Mouse (Mus musculus) testis, postnatal 10 days (tissue): Measurements from ENCODE around the gene Galntl5.
A peak's percentile ranks its signal among the peaks of the same experiment; 100 is the strongest.
"Not testable (repeated sequence)": the region's sequence is repeated elsewhere in the genome, so short reads cannot be mapped to it uniquely, and the experiment has no call there.

ENCODE experiments used
- DNase-seq: peaks from one replicate; pipeline ENCODE4 v3.0.0; 2021; ENCODE audit warnings: low spot score

The Galntl5 gene

DNA sequence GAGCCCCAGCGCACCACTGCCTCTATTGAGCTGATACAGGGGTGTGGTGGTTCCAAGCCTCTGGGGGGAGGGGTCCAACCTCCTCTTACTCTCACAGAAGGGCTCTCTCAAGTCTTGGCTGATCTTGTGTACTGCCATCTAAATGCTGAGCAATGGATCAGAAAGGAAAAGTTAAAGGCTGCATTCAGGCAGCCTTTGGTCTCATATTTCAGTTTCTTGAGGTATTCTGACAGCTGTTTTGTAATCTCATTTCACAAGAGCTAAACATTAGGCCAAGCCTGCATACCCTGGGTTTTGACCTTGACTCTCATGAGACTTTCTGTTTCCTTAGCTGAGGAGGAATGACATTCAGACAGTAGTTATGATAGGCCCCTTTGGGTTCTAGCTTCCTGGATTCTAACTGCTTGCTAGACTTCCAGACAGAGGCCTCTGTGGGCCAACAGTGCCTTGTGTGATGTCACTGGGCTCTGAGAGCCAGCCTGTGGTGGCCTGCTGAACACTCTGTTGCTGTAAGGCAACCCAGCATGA, at the start of gene Galntl5:
Gene Galntl5 (plus strand): TSS at position 457 of the 528 bp plus-strand sequence.
- DNase-seq: no peak

DNA sequence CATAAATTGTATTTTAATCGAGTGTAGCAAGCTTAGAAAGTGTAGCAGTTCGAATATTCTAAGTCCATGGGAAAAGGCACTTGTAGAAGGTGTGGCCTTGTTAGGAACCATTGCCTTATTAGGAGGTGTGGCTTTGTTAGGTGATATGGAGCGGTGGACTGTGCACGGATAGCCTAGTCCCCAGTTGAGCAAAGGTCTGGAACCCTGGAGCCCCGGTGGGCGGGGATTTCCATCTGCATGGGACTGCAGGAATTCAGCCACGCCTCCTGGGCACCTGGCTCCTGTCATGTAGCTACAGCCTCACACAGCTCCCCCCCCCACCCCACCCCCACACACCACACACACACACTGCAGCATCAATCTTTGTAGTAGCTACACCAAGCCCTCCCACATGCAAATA, 34.6 kb upstream of the Galntl5 start:
- peak; percentile 44 for DNase-seq

DNA sequence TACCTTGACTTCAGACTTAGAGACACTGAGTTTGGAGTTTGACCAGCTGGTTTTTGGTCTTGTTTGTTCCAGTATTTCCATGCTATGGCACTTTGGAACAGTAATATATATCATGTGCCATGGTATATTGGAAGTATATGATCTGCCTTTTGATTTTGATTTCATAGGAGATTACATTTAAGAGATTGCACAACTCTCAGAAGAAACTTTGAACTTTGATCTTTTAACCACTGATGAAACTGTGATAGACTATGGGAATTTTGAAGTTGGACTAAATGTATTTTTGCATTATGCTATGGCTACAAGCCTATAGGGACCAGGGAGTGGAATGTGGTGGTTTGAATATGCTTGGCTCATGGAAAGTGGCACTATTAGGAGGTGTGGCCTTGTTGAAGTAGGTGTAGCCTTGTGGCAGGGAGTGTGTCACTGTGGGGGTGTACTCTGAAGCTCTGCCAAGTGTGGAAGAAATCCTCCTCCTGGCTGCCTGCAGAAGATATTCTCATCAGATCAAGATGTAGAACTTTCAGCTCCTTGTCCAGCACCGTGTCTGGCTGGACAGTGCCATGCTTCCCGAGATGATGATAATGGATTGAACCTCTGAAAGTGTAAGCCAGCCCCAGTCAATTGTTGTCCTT, 31.8 kb upstream of the Galntl5 start:
- no peak for DNase-seq

DNA sequence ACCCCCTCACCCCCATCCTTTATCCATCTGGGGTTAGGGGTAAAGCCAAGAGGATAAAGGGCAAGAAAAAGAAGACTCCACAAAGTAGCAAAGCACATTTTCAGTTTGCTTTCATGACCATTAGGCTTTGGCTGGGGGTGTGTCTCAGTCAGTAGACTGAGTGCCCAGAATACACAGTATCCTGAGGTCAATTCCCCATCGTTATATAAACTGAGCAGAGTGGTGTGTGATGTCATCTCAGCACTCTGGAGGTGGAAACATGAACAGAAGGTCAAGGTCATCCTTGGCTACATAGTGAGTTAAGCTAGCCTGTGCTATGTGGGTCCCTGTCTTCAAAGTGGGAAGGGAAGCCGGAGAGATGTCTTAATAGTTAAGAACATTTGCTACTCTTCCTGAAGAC, 27.8 kb upstream of the Galntl5 start:
- no peak for DNase-seq

DNA sequence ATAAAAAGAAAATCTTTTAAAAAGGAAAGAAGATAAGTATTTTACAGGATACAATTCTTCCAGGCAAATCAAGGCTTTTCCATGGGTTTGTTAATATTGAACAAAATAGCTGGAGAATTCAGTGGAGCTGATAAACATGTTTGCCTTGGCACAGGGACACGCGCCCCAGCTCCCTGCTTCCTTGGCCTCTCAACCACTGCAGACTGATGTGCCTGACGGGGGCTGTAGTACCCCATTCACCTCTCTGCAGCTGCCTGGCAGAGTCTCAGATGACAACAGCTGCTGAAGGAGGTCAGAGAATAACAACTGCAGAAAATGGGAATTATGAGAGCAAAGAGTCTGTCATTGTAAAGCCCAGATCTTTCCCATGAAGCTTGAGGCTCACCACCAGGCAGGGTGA, 27.3 kb upstream of the Galntl5 start:
- DNase-seq: no peak

DNA sequence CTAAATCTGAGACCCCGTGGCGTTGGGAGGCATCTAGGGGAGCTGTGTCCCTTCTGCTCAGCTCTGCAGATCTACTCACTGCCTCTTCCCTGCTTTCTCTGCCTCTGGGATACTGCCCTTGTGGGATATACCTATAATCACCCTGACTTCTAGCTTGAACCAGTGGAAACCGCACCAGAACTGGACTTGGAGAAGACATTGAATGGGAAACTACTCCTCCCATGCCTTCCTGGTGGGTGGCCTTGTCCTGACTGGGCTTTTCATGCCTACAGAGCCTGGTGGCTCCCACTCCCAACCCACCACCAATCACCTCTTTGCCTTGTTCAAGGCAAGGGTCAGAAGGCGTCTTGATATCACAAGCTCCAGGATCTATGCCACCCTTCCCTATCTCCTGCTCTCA, 26.4 kb upstream of the Galntl5 start:
- no peak for DNase-seq

DNA sequence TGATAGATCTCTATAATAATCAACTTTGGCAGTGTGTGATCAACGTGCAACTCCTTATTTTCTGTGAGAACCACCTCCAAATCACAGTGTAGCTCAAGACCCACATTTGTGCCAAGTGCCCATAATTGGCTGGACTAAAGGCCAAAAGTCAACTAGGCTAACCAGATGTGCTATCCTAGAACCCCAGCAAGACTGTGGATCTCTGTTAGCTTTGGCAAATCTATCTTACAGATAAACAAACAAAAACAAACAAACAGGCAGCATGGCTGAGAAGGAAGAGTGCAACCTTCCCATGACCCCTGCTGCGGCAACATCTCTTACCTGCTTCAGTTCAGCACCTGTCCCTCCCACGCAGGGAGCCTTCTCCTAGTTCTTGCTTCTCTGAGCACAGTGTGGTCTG, 25.9 kb upstream of the Galntl5 start:
- no peak for DNase-seq

DNA sequence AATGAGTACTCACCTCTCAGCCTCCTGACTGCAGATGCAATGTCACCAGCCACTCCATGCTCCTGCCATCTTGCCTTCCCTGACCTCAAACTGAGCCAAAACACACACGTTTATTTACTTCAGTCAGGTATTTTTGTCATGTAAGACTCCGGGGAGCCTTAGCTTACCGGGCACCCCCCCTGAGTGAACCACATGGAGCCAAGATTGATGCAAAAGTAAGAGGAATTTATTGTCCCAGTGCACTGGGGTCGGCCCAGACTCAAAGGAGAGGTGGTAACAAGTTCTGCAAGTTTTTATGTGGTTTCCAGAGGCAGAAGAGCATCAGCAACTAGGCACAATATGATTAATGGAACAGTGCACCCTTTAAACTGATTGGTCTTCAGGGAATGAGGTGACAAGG, 24.1 kb upstream of the Galntl5 start:
- no peak for DNase-seq

DNA sequence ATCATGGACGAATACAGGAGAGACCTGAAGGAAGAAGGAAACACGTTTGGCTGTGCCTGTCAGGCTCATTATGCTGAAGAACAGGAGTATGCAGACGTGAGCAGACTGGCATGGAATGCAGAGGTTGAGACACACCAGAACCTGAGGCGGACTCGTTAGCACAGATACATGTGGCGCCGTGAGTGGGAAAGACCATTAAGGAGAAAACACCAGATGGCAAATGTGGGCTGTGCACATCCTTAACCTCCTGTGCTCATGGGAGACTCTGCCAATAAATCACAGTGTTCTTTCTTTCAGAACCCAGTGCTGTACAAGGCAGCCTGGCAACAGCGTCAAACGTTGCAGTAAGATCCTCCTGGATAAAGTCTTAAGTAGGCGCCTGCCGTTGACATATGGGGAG, 20.7 kb upstream of the Galntl5 start:
- no peak for DNase-seq

DNA sequence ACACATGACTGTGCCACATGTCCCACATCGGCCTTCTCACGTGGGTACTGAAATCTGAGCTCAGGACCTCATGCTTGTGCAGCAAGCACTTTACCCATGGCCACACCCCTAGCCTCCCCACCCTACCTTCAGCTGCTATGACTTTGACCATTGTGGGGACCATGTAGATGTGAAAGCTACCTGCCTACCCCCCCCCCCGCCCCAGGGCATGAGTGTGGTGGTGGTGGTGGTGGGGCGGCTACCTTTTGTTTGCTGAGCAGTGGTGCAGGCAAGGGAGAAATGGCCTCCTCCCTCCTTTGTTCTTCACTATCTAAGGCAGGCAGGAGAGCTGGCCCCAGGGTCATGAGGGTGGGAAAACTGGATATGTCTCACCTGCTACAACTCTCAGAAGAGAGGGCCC, 18.3 kb upstream of the Galntl5 start:
- no peak for DNase-seq

DNA sequence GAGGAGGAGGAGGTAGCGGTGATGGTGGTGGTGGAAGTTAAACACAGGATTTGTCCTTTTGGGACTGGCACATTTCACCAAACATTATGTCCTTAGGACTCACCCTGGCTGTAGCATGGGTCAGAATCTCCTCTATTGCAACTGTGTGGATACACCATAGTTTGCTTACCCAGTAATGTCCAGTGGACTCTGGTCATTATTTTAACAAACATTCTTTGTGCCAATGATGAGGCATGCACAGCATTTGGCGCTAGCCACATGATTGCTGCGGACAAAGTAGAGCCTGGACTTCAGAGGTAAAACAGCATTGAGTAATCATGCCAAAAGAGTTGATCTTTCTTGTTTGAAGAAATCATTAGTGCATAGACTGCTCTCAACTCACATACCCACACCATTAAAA, 17.3 kb upstream of the Galntl5 start:
- DNase-seq: no peak

DNA sequence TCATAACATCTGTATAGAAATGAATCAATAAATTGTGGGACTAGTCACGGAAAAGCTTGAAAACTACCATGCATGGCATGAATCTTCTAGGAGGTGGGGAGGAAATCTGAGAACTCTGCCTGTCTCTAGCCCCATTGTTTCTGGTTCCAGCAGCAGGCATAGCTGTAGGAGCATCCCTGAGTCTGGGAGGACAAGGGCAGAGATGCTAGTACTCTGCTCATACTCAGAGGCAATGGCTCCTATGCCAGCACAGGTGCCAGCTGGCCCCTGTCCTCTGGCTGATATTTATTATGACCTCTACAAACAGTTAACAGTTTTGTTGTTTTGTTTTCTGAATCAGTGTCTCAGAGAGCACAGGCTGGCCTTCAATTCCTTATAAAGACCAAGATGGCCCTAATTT, 16.9 kb upstream of the Galntl5 start:
- no peak for DNase-seq

DNA sequence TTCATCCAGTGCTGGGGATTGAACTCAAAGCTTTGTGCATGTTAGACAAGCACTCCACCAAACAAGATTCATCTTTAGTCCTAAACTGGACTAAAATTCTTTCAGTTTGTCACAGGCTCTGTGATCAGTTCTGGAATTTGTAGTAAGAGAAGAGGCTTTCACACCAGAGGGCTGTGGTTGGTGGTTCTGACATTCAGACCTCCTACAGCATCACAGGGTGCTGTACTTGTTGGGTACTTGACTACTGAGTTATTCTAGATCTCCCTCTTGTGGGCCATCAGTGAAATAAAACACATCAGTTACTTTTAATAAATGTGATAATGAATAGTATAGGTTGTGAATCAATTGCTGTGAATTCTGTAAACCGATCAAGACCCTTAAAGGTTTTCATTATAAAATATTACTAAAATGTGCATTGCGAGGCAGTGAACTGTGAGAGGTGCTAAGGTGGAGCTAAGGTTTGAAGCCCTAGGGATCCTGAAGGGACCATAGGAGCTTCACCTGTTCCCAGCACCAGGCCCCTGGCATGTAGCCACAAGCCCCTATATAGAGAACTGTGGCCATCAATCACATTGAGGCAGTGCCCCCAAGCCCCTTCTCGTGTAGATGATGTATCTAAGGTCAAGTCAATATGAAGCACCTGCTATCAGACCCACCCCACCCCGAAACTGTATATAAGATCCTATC, 16.0 kb upstream of the Galntl5 start:
- no peak for DNase-seq

DNA sequence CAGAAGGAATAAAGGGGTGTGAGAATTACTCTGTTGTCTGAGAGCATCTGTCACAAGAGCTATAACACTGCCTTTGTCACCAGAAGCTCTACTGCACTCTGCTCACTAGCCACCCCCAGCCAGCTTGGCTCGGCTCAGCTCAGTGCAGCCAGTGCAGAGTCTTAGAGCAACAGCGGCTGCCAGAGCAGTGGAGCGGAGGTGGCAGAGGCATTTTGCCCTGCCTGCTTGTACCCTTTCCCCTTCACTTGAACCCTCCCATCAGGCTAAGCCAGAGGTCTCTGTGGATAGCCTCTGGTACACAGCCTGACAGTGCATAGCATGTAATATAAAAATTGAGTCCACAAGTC, 15.5 kb upstream of the Galntl5 start:
- DNase-seq: no peak

DNA sequence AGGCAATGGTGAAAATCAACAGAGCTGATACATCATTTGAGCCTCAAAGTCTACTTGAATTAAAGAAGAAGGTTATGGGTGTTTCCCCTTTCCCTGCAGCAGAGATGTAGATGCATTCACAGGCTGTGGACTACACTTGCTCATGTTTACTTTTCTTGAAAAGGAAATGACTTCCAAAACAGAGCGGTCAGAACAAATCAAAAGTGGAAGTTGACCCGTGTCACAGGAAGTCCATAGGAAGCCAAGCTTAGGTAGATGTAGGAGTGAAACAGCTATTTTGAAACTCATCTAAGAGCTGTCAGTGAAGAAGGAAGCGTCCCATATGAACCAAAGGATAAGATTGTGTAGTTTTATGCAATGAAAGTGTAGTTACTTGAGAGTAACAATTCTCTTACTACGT, 14.6 kb upstream of the Galntl5 start:
- DNase-seq: no peak

DNA sequence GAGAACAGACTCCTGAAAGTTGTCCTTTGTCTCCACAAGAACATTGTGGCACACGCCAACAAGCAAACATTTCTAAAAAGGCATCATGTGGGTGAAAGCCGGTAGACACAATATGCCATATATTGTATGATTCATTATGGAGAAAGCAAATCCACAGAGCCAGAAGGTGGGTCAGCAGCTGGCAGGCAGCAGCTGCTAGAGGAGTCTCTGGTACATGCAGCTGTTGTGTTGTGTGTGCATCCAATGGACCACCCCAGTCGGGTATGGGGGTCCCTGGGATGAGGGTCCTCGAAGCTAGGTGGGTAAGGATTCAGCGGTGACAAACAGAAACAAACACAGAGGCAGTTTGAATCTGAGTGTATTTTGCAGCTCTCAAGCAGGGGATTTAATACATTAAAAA, 3.3 kb upstream of the Galntl5 start:
- not testable (repeated sequence) for DNase-seq

DNA sequence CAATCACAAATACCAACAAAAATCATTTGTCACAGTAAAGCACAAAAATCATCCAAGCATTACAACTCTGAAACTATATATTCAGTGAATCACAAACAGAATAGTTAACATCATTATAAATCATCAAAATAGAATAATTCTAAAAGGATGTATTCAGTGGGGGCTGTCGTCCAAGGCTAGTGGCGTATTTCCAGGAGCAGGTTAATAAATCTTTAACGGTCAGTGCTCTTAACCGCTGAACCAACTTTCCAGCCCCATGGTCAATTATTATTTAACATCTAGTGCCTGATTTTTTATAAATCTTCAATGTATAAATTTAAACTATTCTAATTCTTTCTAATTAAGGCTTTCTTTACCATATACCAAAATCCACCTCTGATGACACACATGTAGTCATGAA, 2.7 kb upstream of the Galntl5 start:
- not testable (repeated sequence) for DNase-seq

DNA sequence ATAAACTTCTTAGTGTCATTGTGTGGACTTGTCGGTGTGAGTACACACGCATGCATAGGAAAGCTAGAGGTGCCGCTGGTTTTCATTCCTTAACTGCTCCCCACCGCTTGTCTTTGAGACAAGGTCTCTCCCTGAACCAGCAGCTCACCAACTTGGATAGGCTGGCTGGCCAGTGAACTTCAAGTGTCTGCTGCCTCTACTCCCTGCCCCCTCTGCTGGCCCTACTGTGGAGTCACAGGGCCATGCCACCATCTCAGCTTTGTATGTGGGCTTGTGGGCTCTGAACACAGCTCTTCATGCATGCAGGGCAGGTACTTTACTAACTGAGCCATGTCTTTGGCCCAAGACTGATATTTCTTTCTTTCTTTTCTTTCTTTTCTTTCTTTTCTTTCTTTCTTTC, 2.0 kb upstream of the Galntl5 start:
- no peak for DNase-seq

DNA sequence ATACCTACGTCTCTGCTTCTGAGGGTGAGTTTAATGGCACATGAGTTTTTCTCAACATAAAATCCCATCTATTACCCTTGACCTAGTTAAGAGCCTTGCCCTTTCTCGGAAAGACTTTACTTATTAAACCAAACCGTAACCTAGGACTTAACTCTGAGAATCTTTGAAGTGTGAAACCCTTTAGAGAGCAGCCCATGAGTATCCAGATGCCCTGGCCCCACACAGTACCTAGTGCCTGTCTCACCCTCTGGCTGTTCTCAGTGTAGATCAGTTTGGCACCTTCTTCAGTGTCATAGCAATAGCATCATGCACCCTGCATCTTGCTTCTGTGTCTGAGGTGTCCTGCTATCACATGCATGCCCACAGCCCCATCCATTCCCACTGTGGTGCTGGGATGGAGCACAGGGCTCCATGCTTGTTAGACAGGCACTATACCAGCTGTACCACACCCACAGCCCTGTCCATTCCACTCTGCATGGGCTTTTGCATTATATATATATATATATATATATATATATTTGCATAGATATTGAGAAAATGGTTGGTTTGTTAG, 1.2 kb upstream of the Galntl5 start:
- DNase-seq: no peak

DNA sequence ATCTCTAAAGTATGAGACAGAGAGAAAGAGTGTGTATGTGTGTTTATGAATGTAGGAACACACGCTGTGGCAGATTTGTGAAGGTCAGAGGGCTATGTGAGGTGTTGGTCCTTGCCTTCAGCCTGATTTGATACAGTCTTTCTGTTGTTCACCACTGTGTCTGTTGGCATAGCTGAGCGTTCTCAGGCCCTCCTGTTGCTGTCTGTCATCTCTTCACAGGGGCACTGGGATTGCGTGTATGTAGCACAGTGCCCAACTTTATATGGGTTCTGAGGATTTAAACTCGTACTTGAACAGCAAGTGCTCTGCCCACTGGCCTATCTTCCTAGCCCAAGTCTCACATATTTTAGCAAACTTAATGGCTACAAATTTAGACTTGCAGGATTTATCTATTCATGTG, 2.3 kb downstream of the Galntl5 start:
- DNase-seq: no peak

DNA sequence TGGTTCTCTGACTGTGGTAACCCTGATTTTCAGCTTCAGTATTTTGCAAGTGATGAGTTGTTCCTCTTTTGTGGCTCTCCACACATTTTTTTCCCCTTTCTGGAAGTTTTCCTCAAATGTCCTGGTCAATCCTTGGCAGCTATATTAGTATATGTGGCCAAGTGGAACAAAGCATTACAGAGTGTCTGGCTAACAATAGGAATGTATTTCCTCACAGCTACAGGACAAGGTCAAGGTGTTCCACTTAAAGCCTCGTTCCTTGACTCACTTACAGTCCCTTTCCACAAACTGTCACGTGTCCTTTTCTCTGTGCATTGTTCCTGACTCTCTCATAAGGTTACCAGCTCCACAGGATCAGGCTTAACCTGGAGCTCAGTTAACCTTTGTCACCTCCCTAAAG, 3.3 kb downstream of the Galntl5 start:
- no peak for DNase-seq

DNA sequence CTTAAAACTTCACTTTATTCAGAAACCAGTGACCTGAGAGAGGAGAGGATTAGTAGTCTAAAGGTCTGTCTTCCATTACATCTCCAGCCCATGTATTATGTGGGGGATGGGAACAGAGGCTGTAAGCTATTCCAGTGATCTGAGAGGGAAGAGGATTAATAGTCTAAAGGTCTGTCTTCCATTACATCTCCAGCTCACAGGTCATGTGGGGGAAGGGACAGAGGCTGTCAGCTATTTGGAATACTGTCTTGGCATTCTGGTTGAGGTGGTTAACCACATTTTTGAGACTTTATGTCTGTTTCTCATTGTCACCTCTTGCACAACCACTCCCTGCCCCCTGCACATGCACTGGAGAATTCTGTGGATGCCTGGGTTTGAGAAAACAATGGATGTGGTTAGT, 6.5 kb downstream of the Galntl5 start:
- DNase-seq: no peak

DNA sequence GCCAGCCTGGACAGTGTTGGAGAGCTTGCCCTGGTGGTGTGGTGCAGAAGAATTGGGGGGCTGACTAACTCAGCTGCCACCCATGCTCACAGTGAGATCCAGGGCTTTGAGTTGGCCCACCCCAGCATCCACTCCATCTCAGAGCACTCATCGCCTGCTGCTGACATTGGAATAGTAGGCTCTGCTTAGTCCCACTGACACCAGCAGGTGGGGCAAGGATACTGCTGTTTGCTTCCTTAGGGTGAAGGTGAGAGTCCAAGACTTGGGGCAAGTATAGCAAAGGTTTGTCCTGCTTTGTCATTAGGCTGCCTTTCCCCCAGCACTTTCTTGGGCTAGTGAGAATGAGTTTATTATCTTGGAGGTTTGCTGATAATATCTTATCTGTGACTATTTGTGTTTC, 7.5 kb downstream of the Galntl5 start:
- DNase-seq: peak; percentile 60

DNA sequence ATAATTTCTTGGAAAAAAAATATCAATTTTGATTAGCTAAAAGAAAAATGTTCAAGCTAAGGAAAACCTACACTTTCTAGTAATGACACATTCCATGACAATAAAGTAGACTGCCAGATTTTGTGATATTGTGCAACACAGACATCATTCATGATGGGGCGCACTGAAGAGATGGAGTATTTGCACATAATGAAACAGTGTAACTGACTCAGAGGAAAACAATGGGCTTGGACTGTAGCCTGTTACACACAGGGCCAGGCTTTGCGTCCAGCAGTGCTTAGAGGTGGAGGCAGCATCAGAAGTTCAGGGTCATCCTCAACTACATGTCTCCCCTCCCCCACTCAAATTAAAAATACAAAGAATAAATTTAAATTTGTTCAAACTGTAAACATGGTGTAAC, 9.3 kb downstream of the Galntl5 start:
- no peak for DNase-seq
